Mouse (Mus musculus) heart, postnatal 14 days (tissue): ENCODE results near the gene Pa2g4. TPM values are rescaled to one million over a fixed set of nuclear protein-coding genes. Genes with fewer than 3 reads are reported as not detected.
"Not testable (repeated sequence)": the region's sequence is repeated elsewhere in the genome, so short reads cannot be mapped to it uniquely, and the experiment has no call there.

ENCODE experiments used
- DNase-seq, 2 experiments: peaks; one replicate each; pipeline ENCODE4 v3.0.0; 2021 to 2022
- intact Hi-C: fragments of 180-260 bp; cut with DNase I; formaldehyde crosslinking; loops from one replicate; pipeline ENCODE4 v1.15.1; 2025
- long read RNA-seq, 2 experiments: library from polyadenylated mRNA; stranded (forward); transcript quantifications; one replicate each; pipeline ENCODE4 v2.0.0; 2021
- total RNA-seq, 2 experiments: library from RNA; stranded (reverse); gene quantifications; 2 replicates each; pipeline ENCODE4 v1.2.3; 2021

Pa2g4 gene
- 10 to 100 TPM; 48.4 to 51.6 TPM for total RNA-seq
- long read RNA-seq, experiment 1, transcript Pa2g4-201 (12 exons, 2,432 nt), result major isoform, 80 of 83 reads
- long read RNA-seq, experiment 1, partial matches to known transcripts, result 0 of 83 reads
- long read RNA-seq, experiment 1, other reads (novel, unspliced or antisense), result 3 of 83 reads
- long read RNA-seq, experiment 2, transcript Pa2g4-201 (12 exons, 2,432 nt), result major isoform, 53 of 56 reads
- long read RNA-seq, experiment 2, partial matches to known transcripts, result 1 of 56 reads
- long read RNA-seq, experiment 2, other reads (novel, unspliced or antisense), result 2 of 56 reads

GRCm38 (mm10) chr10:128565788-128566531 is at the start of gene Pa2g4:
Pa2g4 (minus strand) TSS chr10:128565987.
- intact Hi-C loops, result loop anchor here (2.0 to 5.0 kb wide), 3 partner anchors 15 to 106 kb away; partner anchors contain the start of gene Suox
- peak; percentile 98 for DNase-seq

GRCm38 (mm10) chr10:128614934-128615333 is 49.1 kb upstream of the Pa2g4 start:
- intact Hi-C loops, result loop anchor here (5.0 kb wide), 2 partner anchors 48 to 68 kb away; partner anchors contain the start of genes Pa2g4, Rpl41 and Zc3h10
- no peak for DNase-seq

- not testable (repeated sequence) for DNase-seq
Observed at GRCm38 (mm10) chr10:128613820-128614219, 48.0 kb upstream of the Pa2g4 start.

GRCm38 (mm10) chr10:128613154-128613440 is 47.3 kb upstream of the Pa2g4 start:
- intact Hi-C loops, result loop anchor here (5.0 kb wide), 2 partner anchors 46 to 66 kb away; partner anchors contain the start of genes Pa2g4, Rpl41 and Zc3h10

More at GRCm38 (mm10) chr10:128613820-128614219, 48.0 kb upstream of the Pa2g4 start:
- intact Hi-C loops, result loop anchor here (5.0 kb wide), 2 partner anchors 47 to 67 kb away; partner anchors contain the start of genes Pa2g4, Rpl41 and Zc3h10

GRCm38 (mm10) chr10:128612433-128613153 is 46.8 kb upstream of the Pa2g4 start:
- peak; percentile 82 to 84 for DNase-seq
- intact Hi-C loops, result loop anchor here (5.0 kb wide), 2 partner anchors 45 to 65 kb away; partner anchors contain the start of genes Pa2g4, Rpl41 and Zc3h10

More at GRCm38 (mm10) chr10:128613154-128613440, 47.3 kb upstream of the Pa2g4 start:
- DNase-seq, result no peak

GRCm38 (mm10) chr10:128606483-128606882 is 40.7 kb upstream of the Pa2g4 start:
- no peak for DNase-seq
- intact Hi-C loops, result no loop called here

GRCm38 (mm10) chr10:128602470-128603128 is 36.8 kb upstream of the Pa2g4 start:
- DNase-seq, result no peak
- intact Hi-C loops, result no loop called here

- intact Hi-C loops, result no loop called here
Observed at GRCm38 (mm10) chr10:128601499-128601898, 35.7 kb upstream of the Pa2g4 start.

GRCm38 (mm10) chr10:128598476-128598875 is 32.7 kb upstream of the Pa2g4 start:
- no peak for DNase-seq
- intact Hi-C loops, result no loop called here

More at GRCm38 (mm10) chr10:128601499-128601898, 35.7 kb upstream of the Pa2g4 start:
- DNase-seq, result no peak

- intact Hi-C loops, result no loop called here
- no peak for DNase-seq
Observed at GRCm38 (mm10) chr10:128592797-128593196, 27.0 kb upstream of the Pa2g4 start.

GRCm38 (mm10) chr10:128591436-128591835 is 25.6 kb upstream of the Pa2g4 start:
- intact Hi-C loops, result no loop called here
- DNase-seq, result no peak

- DNase-seq, result peak; percentile 70 to 71
- intact Hi-C loops, result no loop called here
Observed at GRCm38 (mm10) chr10:128590193-128590690, 24.5 kb upstream of the Pa2g4 start.

GRCm38 (mm10) chr10:128589464-128590192 is 23.8 kb upstream of the Pa2g4 start, which contains the start of gene Erbb3:
Erbb3 (minus strand) TSS chr10:128589652.
- intact Hi-C loops, result no loop called here
- peak; percentile 33 to 39 for DNase-seq

- DNase-seq, result no peak
Observed at GRCm38 (mm10) chr10:128588775-128589463, 23.1 kb upstream of the Pa2g4 start.

GRCm38 (mm10) chr10:128588136-128588535 is 22.3 kb upstream of the Pa2g4 start:
- DNase-seq, result no peak
- intact Hi-C loops, result no loop called here

More at GRCm38 (mm10) chr10:128588775-128589463, 23.1 kb upstream of the Pa2g4 start:
- intact Hi-C loops, result no loop called here

- intact Hi-C loops, result no loop called here
- no peak for DNase-seq
Observed at GRCm38 (mm10) chr10:128587697-128588096, 21.9 kb upstream of the Pa2g4 start.

- DNase-seq, result no peak
- intact Hi-C loops, result no loop called here
Observed at GRCm38 (mm10) chr10:128587120-128587519, 21.3 kb upstream of the Pa2g4 start.

GRCm38 (mm10) chr10:128586546-128586945 is 20.8 kb upstream of the Pa2g4 start:
- no peak for DNase-seq
- intact Hi-C loops, result no loop called here
